Mouse (Mus musculus) liver, embryonic 14.5 days (tissue): ENCODE data around the gene Rerg. TPM values are rescaled to one million over a fixed set of nuclear protein-coding genes. Genes with fewer than 3 reads are reported as not detected.

Experiments
- ATAC-seq: fragments of 200-750 bp; cut with Nextera tagmentation; 2 replicates; pipeline ENCODE4 v1.8.0; 2017; ENCODE audit warnings: moderate number of reproducible peaks, mild to moderate bottlenecking, moderate library complexity; ENCODE audit not compliant: insufficient read depth
- DNase-seq, 3 experiments: peaks; one replicate each; pipeline ENCODE4 v3.0.0-alpha.2; 2012 to 2013; ENCODE audit warnings: low read depth in 3 of 3, low spot score in 3 of 3
- H3K27ac ChIP-seq: fragments of 300-500 bp; sonication (generic); 2 replicates; pipeline ENCODE4 v1.5.1; 2014; ENCODE audit warnings: moderate library complexity, mild to moderate bottlenecking, control low read depth, inconsistent platforms
- H3K27me3 ChIP-seq: fragments of 300-500 bp; sonication (generic); 2 replicates; pipeline ENCODE4 v1.6.1; 2014; ENCODE audit warnings: mild to moderate bottlenecking, low read length, moderate library complexity; ENCODE audit not compliant: control insufficient read depth, insufficient read depth
- H3K36me3 ChIP-seq: fragments of 300-500 bp; sonication (generic); replicated peaks from 2 replicates; pipeline ENCODE4 v1.6.1; 2014; ENCODE audit warnings: low read depth; ENCODE audit not compliant: control insufficient read depth, insufficient read depth
- H3K4me1 ChIP-seq, 2 experiments: fragments of 200-500 bp in 1 of 2; fragments of 300-500 bp in 1 of 2; sonication (generic) in 1 of 2; replicated peaks; 2 replicates each; pipeline ENCODE4 v1.6.1; 2012 to 2014; ENCODE audit warnings: antibody characterized with exemption in 1 of 2, inconsistent platforms in 1 of 2, low read length in 1 of 2; ENCODE audit not compliant: control insufficient read depth in 2 of 2, insufficient read depth in 2 of 2
- H3K4me2 ChIP-seq: fragments of 300-500 bp; sonication (generic); 2 replicates; pipeline ENCODE4 v1.6.1; 2014; ENCODE audit warnings: low read depth, mild to moderate bottlenecking, control low read depth, moderate library complexity
- H3K4me3 ChIP-seq, 2 experiments: fragments of 200-500 bp in 1 of 2; fragments of 300-500 bp in 1 of 2; sonication (generic) in 1 of 2; 2 replicates each; pipeline ENCODE4 v1.5.1; 2012 to 2014; ENCODE audit warnings: low read depth in 2 of 2, low read length in 2 of 2, mild to moderate bottlenecking in 2 of 2, control low read depth in 1 of 2, inconsistent platforms in 1 of 2, moderate library complexity in 1 of 2; ENCODE audit not compliant: insufficient read depth in 1 of 2
- H3K9ac ChIP-seq: fragments of 300-500 bp; sonication (generic); replicated peaks from 2 replicates; pipeline ENCODE4 v1.6.1; 2014; ENCODE audit warnings: mild to moderate bottlenecking, control low read depth, moderate library complexity
- H3K9me3 ChIP-seq: fragments of 300-500 bp; sonication (generic); 2 replicates; pipeline ENCODE4 v1.6.1; 2016; ENCODE audit warnings: low read length, mixed read lengths; ENCODE audit not compliant: control insufficient read depth
- CTCF ChIP-seq: IDR thresholded peaks from 2 replicates; pipeline ENCODE4 v1.5.1; 2016; ENCODE audit warnings: antibody characterized with exemption, low read depth, control low read depth
- EP300 ChIP-seq: IDR thresholded peaks from 2 replicates; pipeline ENCODE4 v1.6.1; 2016; ENCODE audit warnings: antibody characterized with exemption, low read depth
- WGBS: fragments of 180-500 bp; shearing (Covaris S2); extraction: QIAGEN DNeasy Blood & Tissue Kit; methylation state at CpG from one replicate; pipeline ENCODE4 v1.1.7; 2014; ENCODE audit not compliant: insufficient replicate concordance; 5-methylcytosine and 5-hydroxymethylcytosine counted together
- polyA plus RNA-seq, 2 experiments: library from polyadenylated mRNA; depleted of rRNA in 1 of 2; stranded (reverse) in 1 of 2; unstranded in 1 of 2; fragments of >200 nt; fragmentation: Nextera tagmentation in 1 of 2; extraction: Ambion mirVana in 1 of 2; gene quantifications; 2 replicates each; pipeline versions ENCODE4 v1.2.1 to v1.2.3; 2012 to 2014

Gene Rerg
- polyA plus RNA-seq, 2 experiments = 1.2 to 1.9 TPM

- no peak overlapping the region for H3K4me2 ChIP-seq
- H3K9me3 ChIP-seq = no peaks in the 10 kb centered on the region
- 73% methylated on average over 6 of the region's 6 CpGs for WGBS
- no peaks in the 10 kb centered on the region for H3K27me3 ChIP-seq
- no peak overlapping the region for H3K27ac ChIP-seq
- DNase-seq (no peak), ATAC-seq (no peak)
- H3K36me3 ChIP-seq = no peaks in the 10 kb centered on the region
- H3K4me1 ChIP-seq = no peaks in the 10 kb centered on the region
- TF ChIP-seq EP300 (no peak), CTCF (no peak)
- H3K4me3 ChIP-seq = no peak overlapping the region
- H3K9ac ChIP-seq = no peak overlapping the region
Measured at GRCm38 (mm10) chr6:137207126-137207525, 36.8 kb upstream of the Rerg start.

GRCm38 (mm10) chr6:137205662-137206400, 35.5 kb upstream of the Rerg start:
- TF ChIP-seq CTCF = peak; percentile 34; the same call in 1 of the 2 replicates
- TF ChIP-seq EP300 = no peak
- Histone ChIP-seq H3K27me3 (no peaks in the 10 kb centered on the region), H3K27ac (no peak overlapping the region), H3K36me3 (no peaks in the 10 kb centered on the region), H3K4me3 (no peak overlapping the region), H3K9me3 (no peaks in the 10 kb centered on the region), H3K4me2 (no peak overlapping the region), H3K4me1 (no peaks in the 10 kb centered on the region), H3K9ac (no peak overlapping the region)
- no peak for DNase-seq
- no peak for ATAC-seq
- WGBS = 41% methylated on average over 11 of the region's 11 CpGs

GRCm38 (mm10) chr6:137202661-137203060, 32.4 kb upstream of the Rerg start:
- no peak overlapping the region for H3K27ac ChIP-seq
- ATAC-seq (no peak), DNase-seq (no peak)
- H3K4me2 ChIP-seq = no peak overlapping the region
- no peak overlapping the region for H3K9ac ChIP-seq
- H3K27me3 ChIP-seq = no peaks in the 10 kb centered on the region
- H3K4me1 ChIP-seq = no peaks in the 10 kb centered on the region
- no peaks in the 10 kb centered on the region for H3K9me3 ChIP-seq
- H3K4me3 ChIP-seq = no peak overlapping the region
- H3K36me3 ChIP-seq = no peaks in the 10 kb centered on the region
- WGBS = 66% methylated on average over 4 of the region's 4 CpGs
- no peak for TF ChIP-seq EP300
- TF ChIP-seq CTCF = no peak

GRCm38 (mm10) chr6:137201578-137201977, 31.3 kb upstream of the Rerg start:
- no peak overlapping the region for H3K4me2 ChIP-seq
- no peak overlapping the region for H3K9ac ChIP-seq
- ATAC-seq (no peak), DNase-seq (no peak)
- 53% methylated on average over 7 of the region's 7 CpGs for WGBS
- H3K9me3 ChIP-seq = no peaks in the 10 kb centered on the region
- no peak overlapping the region for H3K4me3 ChIP-seq
- no peak for TF ChIP-seq EP300
- no peaks in the 10 kb centered on the region for H3K36me3 ChIP-seq
- H3K4me1 ChIP-seq = no peaks in the 10 kb centered on the region
- H3K27ac ChIP-seq = no peak overlapping the region
- H3K27me3 ChIP-seq = no peaks in the 10 kb centered on the region

GRCm38 (mm10) chr6:137201166-137201565, 30.9 kb upstream of the Rerg start:
- no peak overlapping the region for H3K4me2 ChIP-seq
- no peak overlapping the region for H3K4me3 ChIP-seq
- no peak overlapping the region for H3K27ac ChIP-seq
- TF ChIP-seq CTCF (no peak), EP300 (no peak)
- H3K36me3 ChIP-seq = no peaks in the 10 kb centered on the region
- H3K27me3 ChIP-seq = no peaks in the 10 kb centered on the region
- 55% methylated on average over 3 of the region's 3 CpGs for WGBS
- H3K9me3 ChIP-seq = no peaks in the 10 kb centered on the region
- H3K9ac ChIP-seq = no peak overlapping the region
- DNase-seq (no peak), ATAC-seq (no peak)
- H3K4me1 ChIP-seq = no peaks in the 10 kb centered on the region
